Mouse (Mus musculus) small intestine, adult 2 months (tissue): ENCODE measurements around the gene Mien1.

Experiments used
- CTCF ChIP-seq: fragments of 200-500 bp; IDR thresholded peaks from 2 replicates; pipeline ENCODE4 v1.5.1; 2012; ENCODE audit warnings: low read depth, mild to moderate bottlenecking, control low read depth, inconsistent platforms, low read length, moderate library complexity, mixed read lengths; ENCODE audit not compliant: insufficient replicate concordance, insufficient read length; ENCODE audit errors: extremely low read depth
- POLR2A ChIP-seq: fragments of 200-500 bp; IDR thresholded peaks from 2 replicates; pipeline ENCODE4 v1.6.1; 2012; ENCODE audit warnings: low read depth, mild to moderate bottlenecking, control low read depth, inconsistent platforms, low read length, moderate library complexity

DNA sequence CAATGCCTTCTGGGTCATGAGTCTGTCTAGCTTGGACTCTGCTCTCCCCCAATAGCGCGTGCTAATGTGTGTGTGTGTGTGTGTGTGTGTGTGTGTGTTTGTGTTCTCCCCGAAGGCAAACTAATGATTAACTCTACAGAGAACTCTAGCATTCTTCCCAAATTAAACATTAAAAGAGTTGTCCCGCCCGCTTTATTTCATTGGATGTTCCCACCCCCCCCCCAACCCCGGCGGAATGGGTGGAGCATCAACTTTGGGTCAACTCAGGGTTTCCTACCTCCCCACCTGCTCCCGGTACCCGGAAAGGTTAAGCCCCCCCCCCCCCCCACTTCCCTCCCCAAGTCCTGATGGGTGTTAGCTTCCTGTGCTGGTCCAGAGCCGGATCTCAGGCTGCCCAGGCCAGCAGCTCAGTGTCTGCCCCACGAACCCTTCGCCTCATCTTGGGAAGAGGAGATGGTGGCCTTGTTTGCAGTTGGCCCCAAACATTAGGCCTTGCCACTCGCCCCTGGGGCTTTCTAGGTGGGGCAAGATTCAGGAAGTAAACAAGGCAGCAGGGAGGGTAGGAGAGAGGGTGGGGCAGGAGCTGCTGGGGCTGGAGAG lies 9.5 kb upstream of the Mien1 start:
- TF ChIP-seq CTCF, result no peak
- 0 out of 2 replicates have a peak, but pooled peaks have one; percentile 16 for TF ChIP-seq POLR2A
